Mouse (Mus musculus): Measurements from ENCODE around the gene Hist1h2ab.

DNA sequence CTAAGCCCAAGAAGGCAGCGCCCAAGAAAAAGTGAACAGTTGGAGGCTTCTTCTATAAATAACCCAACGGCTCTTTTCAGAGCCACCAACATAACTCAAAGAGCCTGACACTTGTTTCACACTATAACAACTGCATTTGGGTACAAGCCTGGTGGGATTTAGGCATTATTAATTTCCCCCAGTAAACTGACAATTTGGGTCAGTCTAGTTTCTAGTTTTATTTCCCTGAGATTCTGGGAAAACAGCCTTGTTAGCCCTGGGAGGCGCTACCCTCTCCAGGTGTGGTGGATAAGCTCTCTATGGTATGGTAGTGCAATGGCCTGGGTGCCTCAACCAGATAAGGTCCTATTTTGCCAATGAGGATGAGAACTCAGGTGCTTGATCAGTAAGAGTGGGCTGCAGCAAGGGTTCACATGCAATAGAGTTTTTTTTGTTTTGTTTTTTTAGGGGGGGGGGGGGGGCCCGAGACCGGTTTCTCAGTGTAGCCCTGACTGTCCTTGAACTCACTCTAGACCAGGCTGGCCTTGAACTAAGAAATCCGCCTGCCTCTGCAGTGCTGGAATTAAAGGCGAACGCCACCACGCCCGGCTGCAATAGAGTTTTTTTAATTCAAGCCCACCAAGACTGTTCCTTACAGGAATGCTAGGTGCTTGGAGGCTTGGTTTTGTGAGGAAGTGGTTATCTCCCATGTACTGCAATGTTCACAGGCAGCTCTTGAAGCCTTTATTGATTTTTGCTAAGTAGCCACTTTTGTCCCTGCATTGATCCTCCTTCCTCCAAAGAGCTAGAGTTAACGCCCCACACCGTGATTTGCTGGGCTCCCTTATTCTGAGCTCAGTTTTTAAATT, 13.6 kb downstream of the Hist1h2ab start:
- TF ChIP-seq POLR2A (IDR thresholded peaks at IDR 0.05; ENCODE audit: borderline replicate concordance, low read depth, low read length) (no peak), CTCF (IDR thresholded peaks at IDR 0.05; ENCODE audit: low read depth, low read length) (no peak)
